Mouse (Mus musculus) urinary bladder, postnatal 14 days (tissue): ENCODE data around the gene Ppa1.
A peak's percentile ranks its signal among the peaks of the same experiment; 100 is the strongest.
"Not testable (repeated sequence)": the region's sequence is repeated elsewhere in the genome, so short reads cannot be mapped to it uniquely, and the experiment has no call there.

Experiments
- DNase-seq: peaks from one replicate; pipeline ENCODE4 v3.0.0; 2021; ENCODE audit warnings: low spot score

The Ppa1 gene

GRCm38 (mm10) chr10:61647790-61648736, at the start of gene Ppa1:
Gene Ppa1 (plus strand): TSS chr10:61648552.
- peak; percentile 88 for DNase-seq

DNA sequence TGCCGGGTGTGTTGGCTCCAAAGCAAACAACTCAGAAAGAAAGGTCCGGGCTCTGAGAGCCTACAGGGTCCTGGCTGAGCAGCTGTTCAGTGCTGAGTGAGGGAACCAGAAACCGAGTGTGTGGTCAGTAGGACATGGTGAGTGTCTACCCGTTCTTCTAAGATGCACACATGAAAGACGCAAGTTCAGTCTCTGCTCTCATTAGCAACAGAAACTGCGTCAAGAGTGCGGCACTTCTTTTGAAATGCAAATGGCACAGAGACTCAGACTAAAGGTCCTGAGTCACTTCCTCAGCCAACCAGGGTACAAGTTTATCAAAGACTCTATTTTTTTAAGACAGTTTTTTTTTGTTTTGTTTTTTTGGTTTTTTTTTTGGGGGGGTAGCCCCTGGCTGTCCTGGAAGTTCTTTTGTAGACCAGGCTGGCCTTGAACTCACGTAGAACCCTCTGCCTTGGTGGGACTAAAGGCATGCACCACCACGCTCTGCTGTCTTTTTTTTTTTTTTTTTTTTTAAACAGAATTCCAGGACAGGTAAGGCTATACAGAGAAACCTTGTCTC, 48.7 kb upstream of the Ppa1 start:
- no peak for DNase-seq

- DNase-seq = peak; percentile 72
These were observed 45.9 kb upstream of the Ppa1 start for GRCm38 (mm10) chr10:61602283-61603033.

DNA sequence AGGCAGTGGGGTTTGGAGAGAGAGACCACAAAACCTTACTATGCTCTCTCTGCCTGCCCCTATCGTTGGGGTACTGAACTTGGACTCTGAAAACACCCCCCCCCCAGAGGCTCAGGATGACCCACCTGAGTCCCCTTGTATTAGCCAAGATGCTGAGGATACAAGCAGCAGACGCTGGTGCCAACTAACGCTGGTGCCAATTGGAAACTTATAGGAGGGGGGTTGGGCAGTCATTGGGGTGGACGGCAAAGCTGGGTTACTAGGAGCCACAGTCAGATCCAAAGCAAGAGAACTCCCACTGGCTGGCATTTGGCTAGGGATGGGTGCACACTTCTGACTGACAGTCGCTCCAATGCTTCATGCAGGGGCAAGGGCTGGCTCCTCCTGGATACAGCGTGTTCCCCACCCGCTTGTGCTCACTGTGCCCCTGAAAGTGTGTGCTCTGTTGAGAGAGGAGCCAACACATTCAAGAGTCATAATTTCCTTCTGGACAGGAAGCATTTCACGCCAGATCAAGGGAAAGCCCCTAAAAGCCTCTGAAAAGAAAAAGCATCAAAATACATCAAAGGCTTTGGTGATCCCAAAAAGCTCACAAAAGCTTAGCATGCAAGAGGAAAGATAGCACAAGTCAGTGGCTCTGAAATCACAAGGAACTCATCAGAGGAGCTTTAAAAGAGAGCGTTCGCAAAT, 43.8 kb upstream of the Ppa1 start:
- no peak for DNase-seq

- not testable (repeated sequence) for DNase-seq
These were observed 43.0 kb upstream of the Ppa1 start for GRCm38 (mm10) chr10:61605381-61605780.

GRCm38 (mm10) chr10:61605851-61606250, 42.5 kb upstream of the Ppa1 start:
- peak; percentile 61 for DNase-seq

- DNase-seq = no peak
These were observed 40.1 kb upstream of the Ppa1 start for GRCm38 (mm10) chr10:61608233-61608632.

DNA sequence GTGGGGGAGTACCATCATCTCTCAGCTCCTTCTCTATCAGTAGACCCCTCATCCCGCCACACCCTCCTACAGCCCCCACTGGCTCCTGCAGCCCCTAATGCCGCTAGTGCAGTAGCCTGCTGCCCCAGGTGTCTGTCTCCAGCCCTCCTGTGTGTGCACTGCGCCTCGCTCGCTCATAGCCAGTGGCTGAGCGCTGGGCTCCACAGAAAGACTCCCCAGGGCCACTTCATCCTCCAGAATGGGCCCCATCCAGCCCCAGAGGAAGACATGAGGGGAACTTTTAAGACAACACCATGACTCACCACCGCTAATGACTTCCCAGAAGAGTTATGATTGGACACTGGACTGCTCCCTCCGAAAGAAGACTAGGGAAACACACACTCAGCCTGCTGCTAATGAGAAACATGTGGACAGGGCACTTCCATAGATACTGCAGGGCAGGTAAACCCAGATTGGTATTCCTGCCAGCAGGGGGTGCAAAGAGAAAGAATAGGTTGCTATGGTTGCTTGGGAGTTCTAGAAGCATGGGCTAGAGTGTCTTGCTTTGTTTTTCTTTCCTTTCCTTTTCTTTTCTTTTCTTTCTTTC, 37.6 kb upstream of the Ppa1 start:
- DNase-seq = peak; percentile 68

DNA sequence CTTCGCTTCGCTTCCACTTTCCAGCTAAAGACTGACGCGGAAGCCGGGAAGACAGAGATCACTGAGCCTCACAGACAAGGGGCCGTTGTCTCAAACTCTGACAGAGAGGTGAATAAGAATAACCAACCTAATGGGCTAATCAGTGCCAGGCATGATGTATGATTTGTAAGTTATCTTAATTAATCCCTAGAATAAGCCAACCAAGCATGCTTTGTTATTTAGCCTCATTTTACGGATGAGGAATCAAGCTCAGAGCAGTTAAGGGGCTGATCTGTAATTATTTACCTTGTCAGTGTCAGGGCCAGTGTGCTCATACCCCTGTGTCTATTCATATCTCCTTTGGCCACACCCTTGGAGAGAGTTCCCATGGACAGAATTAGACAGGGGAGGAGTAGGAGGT, 34.0 kb upstream of the Ppa1 start:
- DNase-seq = no peak

GRCm38 (mm10) chr10:61618528-61618927, 29.8 kb upstream of the Ppa1 start:
- no peak for DNase-seq

GRCm38 (mm10) chr10:61621681-61622080, 26.7 kb upstream of the Ppa1 start:
- no peak for DNase-seq

- not testable (repeated sequence) for DNase-seq
These were observed 24.5 kb upstream of the Ppa1 start for GRCm38 (mm10) chr10:61623874-61624273.

GRCm38 (mm10) chr10:61624771-61625170, 23.6 kb upstream of the Ppa1 start:
- DNase-seq = no peak

GRCm38 (mm10) chr10:61625381-61626257, 22.7 kb upstream of the Ppa1 start:
- DNase-seq = no peak

DNA sequence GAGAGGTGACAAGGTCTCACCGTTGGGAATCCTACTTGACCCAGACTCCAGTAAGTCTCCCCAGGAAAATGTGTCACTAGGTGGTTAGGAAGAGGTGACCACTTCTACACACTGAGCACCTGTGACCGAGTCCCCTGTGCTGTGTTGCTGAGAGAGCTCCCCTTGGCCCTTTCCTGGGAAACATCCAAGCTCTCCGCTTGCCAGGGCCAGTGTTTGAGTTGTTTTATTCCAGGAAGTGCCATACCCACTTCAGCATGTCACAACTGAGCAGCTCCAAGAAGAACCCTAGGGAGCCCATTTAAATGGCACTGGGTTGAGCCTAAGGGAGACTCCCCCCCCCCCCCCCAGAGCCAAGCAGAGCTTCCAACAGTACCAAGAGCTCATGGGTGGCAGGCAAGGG, 21.8 kb upstream of the Ppa1 start:
- DNase-seq = no peak

DNA sequence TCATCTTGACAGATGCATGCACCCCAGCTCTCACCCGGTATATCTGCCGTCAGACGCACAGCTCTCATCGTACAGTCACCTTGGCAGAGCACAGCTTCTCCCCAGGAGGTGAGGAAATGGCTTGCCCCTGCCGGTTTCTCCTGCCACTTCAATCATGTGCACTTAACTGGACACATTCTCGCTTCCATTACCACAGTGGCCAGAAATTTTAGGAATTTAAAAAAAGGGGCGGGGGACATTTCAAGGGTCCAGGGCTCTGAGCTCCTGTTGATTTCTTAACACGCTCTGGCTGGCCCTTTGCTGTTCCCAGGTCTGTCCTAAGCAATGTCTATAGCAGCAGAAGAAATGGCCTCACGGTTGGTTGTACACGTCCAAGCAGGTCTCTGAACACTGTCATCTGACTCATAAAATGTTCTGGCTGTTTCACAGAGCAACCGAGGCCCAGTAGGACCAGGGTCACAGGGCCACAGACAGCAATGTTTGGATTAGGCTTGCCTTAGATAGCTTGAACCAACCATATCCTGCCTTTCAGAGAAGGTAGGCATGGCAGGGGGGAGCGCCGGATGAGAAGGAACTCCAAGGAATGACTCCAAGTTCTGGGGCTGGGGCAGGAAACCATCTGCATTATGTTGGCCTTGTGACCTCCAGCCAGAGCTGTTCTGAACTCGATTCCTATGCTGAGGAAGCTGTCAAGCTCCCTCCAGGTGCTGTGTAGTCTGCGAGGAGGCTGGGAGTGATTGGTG, 21.0 kb upstream of the Ppa1 start:
- DNase-seq = no peak

DNA sequence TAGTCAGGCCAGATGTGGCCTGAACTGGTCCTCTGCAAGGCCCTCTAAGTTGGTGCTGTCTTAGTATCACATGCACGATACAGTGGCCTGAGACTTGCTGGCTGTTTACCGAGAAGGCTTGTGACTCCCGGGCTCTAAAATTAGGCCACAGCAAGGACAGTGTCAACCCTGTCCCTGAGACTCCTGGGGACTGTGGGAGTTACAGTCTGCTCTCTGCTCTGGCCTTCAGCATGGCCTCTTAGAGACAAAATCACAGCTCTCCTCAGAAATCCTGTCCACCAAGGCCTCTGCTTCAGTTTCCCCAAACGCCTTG, 20.5 kb upstream of the Ppa1 start:
- DNase-seq = no peak

DNA sequence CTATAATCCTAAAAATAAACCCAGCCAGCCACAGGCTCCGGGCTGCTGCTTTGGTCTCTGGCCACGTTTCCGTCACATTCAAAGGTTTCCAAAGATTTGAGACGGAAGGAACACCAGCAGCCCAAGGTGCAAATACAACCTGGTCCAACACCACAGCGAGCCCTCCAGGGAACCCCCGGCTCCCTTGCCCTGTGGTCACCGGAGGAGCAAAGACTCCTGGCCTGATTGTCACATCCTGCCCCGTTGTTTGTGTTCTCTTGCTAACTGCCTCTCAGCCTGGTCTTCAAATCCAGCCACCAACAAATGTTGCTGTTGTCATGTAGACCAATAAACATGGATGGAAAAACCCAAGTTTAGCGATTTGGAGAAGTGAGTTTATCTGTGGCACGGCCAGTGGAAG, 15.9 kb upstream of the Ppa1 start:
- DNase-seq = no peak

- no peak for DNase-seq
These were observed 11.3 kb upstream of the Ppa1 start for GRCm38 (mm10) chr10:61637055-61637454.

GRCm38 (mm10) chr10:61640363-61640762, 8.0 kb upstream of the Ppa1 start:
- DNase-seq = no peak
